Mouse (Mus musculus) heart, embryonic 15.5 days (tissue): ENCODE results near the gene Tekt1. TPM values are rescaled to one million over a fixed set of nuclear protein-coding genes. Genes with fewer than 3 reads are reported as not detected.

Experiments
- ATAC-seq: fragments of 200-750 bp; cut with Nextera tagmentation; replicated peaks from 2 replicates; pipeline ENCODE4 v1.8.0; 2017; ENCODE audit warnings: low read depth, moderate TSS enrichment; ENCODE audit not compliant: insufficient number of reproducible peaks, insufficient read depth, low FRiP score
- H3K27ac ChIP-seq: fragments of 300-500 bp; sonication (generic); 2 replicates; pipeline ENCODE4 v1.5.1; 2015; ENCODE audit warnings: mild to moderate bottlenecking, inconsistent platforms
- H3K27me3 ChIP-seq: fragments of 300-500 bp; sonication (generic); 2 replicates; pipeline ENCODE4 v1.6.1; 2015; ENCODE audit warnings: inconsistent platforms
- H3K36me3 ChIP-seq: fragments of 300-500 bp; sonication (generic); 2 replicates; pipeline ENCODE4 v1.6.1; 2015; ENCODE audit warnings: mild to moderate bottlenecking, inconsistent platforms
- H3K4me1 ChIP-seq: fragments of 300-500 bp; sonication (generic); replicated peaks from 2 replicates; pipeline ENCODE4 v1.6.1; 2015; ENCODE audit warnings: inconsistent platforms
- H3K4me2 ChIP-seq: fragments of 300-500 bp; sonication (generic); 2 replicates; pipeline ENCODE4 v1.6.1; 2015; ENCODE audit warnings: inconsistent platforms, mild to moderate bottlenecking, moderate library complexity
- H3K4me3 ChIP-seq: fragments of 300-500 bp; sonication (generic); 2 replicates; pipeline ENCODE4 v1.5.1; 2015; ENCODE audit warnings: mild to moderate bottlenecking, inconsistent platforms
- H3K9ac ChIP-seq: fragments of 300-500 bp; sonication (generic); 2 replicates; pipeline ENCODE4 v1.6.1; 2015; ENCODE audit warnings: mild to moderate bottlenecking, inconsistent platforms
- H3K9me3 ChIP-seq: fragments of 300-500 bp; sonication (generic); replicated peaks from 2 replicates; pipeline ENCODE4 v1.6.1; 2016; ENCODE audit warnings: inconsistent platforms
- WGBS: fragments of 180-500 bp; shearing (Covaris S2); methylation state at CpG from one replicate; pipeline ENCODE4 v1.1.7; 2015; ENCODE audit warnings: mixed read lengths; 5-methylcytosine and 5-hydroxymethylcytosine counted together
- polyA plus RNA-seq: library from polyadenylated mRNA; unstranded; fragments of >200 nt; fragmentation: Nextera tagmentation; extraction: Ambion mirVana; gene quantifications from 2 replicates; pipeline ENCODE4 v1.2.1, GENCODE M21; 2015

The Tekt1 gene
- polyA plus RNA-seq, 1 experiment from 2014 or later = 0.72 TPM

GRCm38 (mm10) chr11:72389407-72390142, 27.3 kb upstream of the Tekt1 start:
- H3K4me1 ChIP-seq = peaks cover 17% of the 10 kb centered on the region
- H3K9me3 ChIP-seq = no peaks in the 10 kb centered on the region
- no peak overlapping the region for H3K9ac ChIP-seq
- peaks cover 52% of the 10 kb centered on the region for H3K36me3 ChIP-seq
- 0 out of 2 replicates have a peak overlapping the region, but pooled peaks have one; percentile 11 for H3K27ac ChIP-seq
- WGBS = 84% methylated on average over 7 of the region's 7 CpGs
- H3K27me3 ChIP-seq = no peaks in the 10 kb centered on the region
- no peak overlapping the region for H3K4me2 ChIP-seq
- no peak for ATAC-seq
- no peak overlapping the region for H3K4me3 ChIP-seq

GRCm38 (mm10) chr11:72388113-72388529, 25.9 kb upstream of the Tekt1 start:
- Histone ChIP-seq H3K4me3 (no peak overlapping the region), H3K36me3 (peaks cover 44% of the 10 kb centered on the region), H3K4me2 (no peak overlapping the region), H3K27me3 (no peaks in the 10 kb centered on the region), H3K9ac (no peak overlapping the region), H3K4me1 (peaks cover 2% of the 10 kb centered on the region), H3K27ac (no peak overlapping the region), H3K9me3 (no peaks in the 10 kb centered on the region)
- ATAC-seq = no peak
- WGBS = 94% methylated on average over 6 of the region's 6 CpGs

GRCm38 (mm10) chr11:72379351-72379750, 17.1 kb upstream of the Tekt1 start:
- WGBS = 70% methylated on average over 4 of the region's 4 CpGs
- Histone ChIP-seq H3K9ac (no peak overlapping the region), H3K36me3 (no peaks in the 10 kb centered on the region), H3K9me3 (no peaks in the 10 kb centered on the region), H3K27ac (no peak overlapping the region), H3K4me1 (no peaks in the 10 kb centered on the region), H3K4me3 (no peak overlapping the region), H3K27me3 (no peaks in the 10 kb centered on the region), H3K4me2 (no peak overlapping the region)
- ATAC-seq = no peak

GRCm38 (mm10) chr11:72378222-72378621, 16.0 kb upstream of the Tekt1 start:
- Histone ChIP-seq H3K27me3 (no peaks in the 10 kb centered on the region), H3K36me3 (no peaks in the 10 kb centered on the region), H3K27ac (no peak overlapping the region), H3K9ac (no peak overlapping the region), H3K9me3 (no peaks in the 10 kb centered on the region), H3K4me2 (no peak overlapping the region), H3K4me3 (no peak overlapping the region), H3K4me1 (no peaks in the 10 kb centered on the region)
- 69% methylated on average over 7 of the region's 7 CpGs for WGBS
- no peak for ATAC-seq

- H3K27ac ChIP-seq = no peak overlapping the region
- no peak overlapping the region for H3K9ac ChIP-seq
- H3K4me3 ChIP-seq = no peak overlapping the region
- H3K9me3 ChIP-seq = no peaks in the 10 kb centered on the region
- WGBS = 64% methylated on average over 2 of the region's 2 CpGs
- no peak overlapping the region for H3K4me2 ChIP-seq
- H3K27me3 ChIP-seq = no peaks in the 10 kb centered on the region
- no peaks in the 10 kb centered on the region for H3K36me3 ChIP-seq
- H3K4me1 ChIP-seq = no peaks in the 10 kb centered on the region
- peak; percentile 53; the same call in 1 of the 2 replicates for ATAC-seq
These were observed 14.3 kb upstream of the Tekt1 start for GRCm38 (mm10) chr11:72376562-72376961.

GRCm38 (mm10) chr11:72369904-72370672, 7.8 kb upstream of the Tekt1 start:
- H3K36me3 ChIP-seq = no peaks in the 10 kb centered on the region
- no peaks in the 10 kb centered on the region for H3K9me3 ChIP-seq
- H3K4me3 ChIP-seq = no peak overlapping the region
- WGBS = 16% methylated on average over 12 of the region's 12 CpGs
- H3K4me2 ChIP-seq = peak overlapping the region; percentile 10; the same call in 1 of the 2 replicates
- no peaks in the 10 kb centered on the region for H3K27me3 ChIP-seq
- peaks cover 9% of the 10 kb centered on the region; the same call in 1 of the 2 replicates for H3K4me1 ChIP-seq
- H3K9ac ChIP-seq = no peak overlapping the region
- no peak overlapping the region for H3K27ac ChIP-seq
- ATAC-seq = no peak

GRCm38 (mm10) chr11:72367934-72368674, 5.9 kb upstream of the Tekt1 start:
- H3K36me3 ChIP-seq = no peaks in the 10 kb centered on the region
- WGBS = 62% methylated on average over 11 of the region's 11 CpGs

GRCm38 (mm10) chr11:72366126-72366525, 3.9 kb upstream of the Tekt1 start:
- Histone ChIP-seq H3K4me1 (peaks cover 24% of the 10 kb centered on the region; the same call in 1 of the 2 replicates), H3K27me3 (no peaks in the 10 kb centered on the region; the same call in 1 of the 2 replicates)
- whole genome bisulfite sequencing = 83% methylated on average over 9 of the region's 9 CpGs

More at GRCm38 (mm10) chr11:72367934-72368674, 5.9 kb upstream of the Tekt1 start:
- no peak overlapping the region for H3K27ac ChIP-seq
- no peak overlapping the region for H3K4me3 ChIP-seq
- H3K4me2 ChIP-seq = no peak overlapping the region
- no peaks in the 10 kb centered on the region for H3K27me3 ChIP-seq
- no peak for ATAC-seq
- H3K9me3 ChIP-seq = no peaks in the 10 kb centered on the region
- peaks cover 15% of the 10 kb centered on the region; the same call in 1 of the 2 replicates for H3K4me1 ChIP-seq
- H3K9ac ChIP-seq = no peak overlapping the region

GRCm38 (mm10) chr11:72364526-72364925, 2.3 kb upstream of the Tekt1 start:
- Histone ChIP-seq H3K4me2 (no peak overlapping the region), H3K4me1 (peaks cover 18% of the 10 kb centered on the region; the same call in 1 of the 2 replicates), H3K4me3 (no peak overlapping the region), H3K27me3 (no peaks in the 10 kb centered on the region; the same call in 1 of the 2 replicates), H3K9ac (no peak overlapping the region), H3K9me3 (no peaks in the 10 kb centered on the region), H3K27ac (no peak overlapping the region), H3K36me3 (no peaks in the 10 kb centered on the region)
- 88% methylated on average over 5 of the region's 5 CpGs for WGBS
- no peak for ATAC-seq

More at GRCm38 (mm10) chr11:72366126-72366525, 3.9 kb upstream of the Tekt1 start:
- no peaks in the 10 kb centered on the region for H3K9me3 ChIP-seq
- no peak for ATAC-seq
- no peaks in the 10 kb centered on the region for H3K36me3 ChIP-seq
- H3K9ac ChIP-seq = no peak overlapping the region
- H3K27ac ChIP-seq = no peak overlapping the region
- H3K4me3 ChIP-seq = no peak overlapping the region
- H3K4me2 ChIP-seq = no peak overlapping the region

- peaks cover 15% of the 10 kb centered on the region; the same call in 1 of the 2 replicates for H3K4me1 ChIP-seq
- no peaks in the 10 kb centered on the region for H3K9me3 ChIP-seq
- no peaks in the 10 kb centered on the region for H3K36me3 ChIP-seq
- H3K9ac ChIP-seq = no peak overlapping the region
- no peak overlapping the region for H3K4me2 ChIP-seq
- H3K27ac ChIP-seq = no peak overlapping the region
- no peak for ATAC-seq
- H3K4me3 ChIP-seq = no peak overlapping the region
- WGBS = 33% methylated on average over 8 of the region's 8 CpGs
- no peaks in the 10 kb centered on the region; the same call in 1 of the 2 replicates for H3K27me3 ChIP-seq
These were observed 1.4 kb upstream of the Tekt1 start for GRCm38 (mm10) chr11:72363523-72364240.
